Mouse (Mus musculus): ENCODE measurements at regions not wholly inside any gene's neighbourhood (a gene's known extent, or its start where the extent isn't known, plus 50 kb on each side); places are given as distances from the start of the nearest gene placed in this dataset.
A peak's percentile ranks its signal among the peaks of the same experiment; 100 is the strongest.

GRCm38 (mm10) chr2:68530228-68530627 is 52.0 kb upstream of the 4933409G03Rik start:
- H3K9ac ChIP-seq (ENCODE audit: low read length) = no peak overlapping the region
- no peak overlapping the region for H3K4me2 ChIP-seq (replicated peaks; ENCODE audit: low read depth)
- no peak for DNase-seq (ENCODE audit: low spot score)
- TF ChIP-seq EP300 (optimal IDR thresholded peaks at IDR 0.05) = no peak
- H3K4me1 ChIP-seq (replicated peaks; ENCODE audit: control insufficient read depth, insufficient read depth) = no peaks in the 10 kb centered on the region; the same call in 1 of the 2 replicates
- H3K36me3 ChIP-seq (ENCODE audit: control insufficient read depth, insufficient read depth, low read length) = no peaks in the 10 kb centered on the region
- H3K27me3 ChIP-seq (ENCODE audit: control insufficient read depth, insufficient read depth, low read length) = no peaks in the 10 kb centered on the region
- H3K4me3 ChIP-seq (ENCODE audit: low read depth, low read length) = no peak overlapping the region
- H3K9me3 ChIP-seq (ENCODE audit: control insufficient read depth, low read length) = no peaks in the 10 kb centered on the region
- no peak for ATAC-seq (ENCODE audit: low FRiP score, low TSS enrichment)
- 88% methylated on average over 6 of the region's 6 CpGs for WGBS
- no peak overlapping the region for H3K27ac ChIP-seq (replicated peaks)

- Histone ChIP-seq H3K4me3 (ENCODE audit: low read depth, low read length) (no peak overlapping the region), H3K9ac (ENCODE audit: low read length) (no peak overlapping the region), H3K36me3 (ENCODE audit: control insufficient read depth, insufficient read depth, low read length) (no peaks in the 10 kb centered on the region), H3K4me1 (replicated peaks; ENCODE audit: control insufficient read depth, insufficient read depth) (no peaks in the 10 kb centered on the region; the same call in 1 of the 2 replicates), H3K27me3 (ENCODE audit: control insufficient read depth, insufficient read depth, low read length) (no peaks in the 10 kb centered on the region), H3K9me3 (ENCODE audit: control insufficient read depth, low read length) (no peaks in the 10 kb centered on the region), H3K4me2 (replicated peaks; ENCODE audit: low read depth) (peak overlapping the region; percentile 11; the same call in 1 of the 2 replicates), H3K27ac (replicated peaks) (no peak overlapping the region)
- no peak for TF ChIP-seq EP300 (optimal IDR thresholded peaks at IDR 0.05)
- TF ChIP-seq CTCF (IDR thresholded peaks at IDR 0.05; ENCODE audit: low read depth) = no peak
- ATAC-seq (ENCODE audit: low FRiP score, low TSS enrichment) (no peak), DNase-seq (ENCODE audit: low spot score) (no peak)
- 37% methylated on average over 4 of the region's 4 CpGs for WGBS
These were observed 51.1 kb upstream of the 4933409G03Rik start for GRCm38 (mm10) chr2:68531099-68531498.

Measured in stomach, postnatal 0 days (tissue).